Mouse (Mus musculus): ENCODE measurements around the gene Cemip2. TPM values are rescaled to one million over a fixed set of nuclear protein-coding genes. Genes with fewer than 3 reads are reported as not detected.

Gene Cemip2
- polyA plus RNA-seq, 1 experiment = 0.12 TPM

- Histone ChIP-seq H3K4me1 (peaks cover 8% of the 10 kb centered on the region), H3K36me3 (replicated peaks; ENCODE audit: low read length) (no peaks in the 10 kb centered on the region), H3K27me3 (replicated peaks) (peaks cover 19% of the 10 kb centered on the region), H3K9me3 (peaks cover 7% of the 10 kb centered on the region; the same call in 1 of the 2 replicates), H3K4me3 (replicated peaks) (no peak overlapping the region)
- TF ChIP-seq GATA1 (IDR thresholded peaks at IDR 0.05; ENCODE audit: borderline replicate concordance, low read length) (no peak), FLI1 (IDR thresholded peaks at IDR 0.05; ENCODE audit: low read length) (no peak)
Observed at GRCm38 (mm10) chr19:21882110-21882940, 104.2 kb downstream of the Cemip2 start.

GRCm38 (mm10) chr19:21883053-21883452 is 104.9 kb downstream of the Cemip2 start:
- H3K4me3 ChIP-seq (replicated peaks) = no peak overlapping the region
- TF ChIP-seq GATA1 (IDR thresholded peaks at IDR 0.05; ENCODE audit: borderline replicate concordance, low read length) = no peak
- no peak for TF ChIP-seq FLI1 (IDR thresholded peaks at IDR 0.05; ENCODE audit: low read length)
- H3K4me1 ChIP-seq = peaks cover 8% of the 10 kb centered on the region
- H3K9me3 ChIP-seq = peaks cover 7% of the 10 kb centered on the region; the same call in 1 of the 2 replicates
- peaks cover 22% of the 10 kb centered on the region for H3K27me3 ChIP-seq (replicated peaks)
- H3K36me3 ChIP-seq (replicated peaks; ENCODE audit: low read length) = no peaks in the 10 kb centered on the region

- Histone ChIP-seq H3K4me3 (replicated peaks) (no peak overlapping the region), H3K36me3 (replicated peaks; ENCODE audit: low read length) (no peaks in the 10 kb centered on the region), H3K27me3 (replicated peaks) (peaks cover 24% of the 10 kb centered on the region), H3K4me1 (peaks cover 8% of the 10 kb centered on the region), H3K9me3 (peaks cover 7% of the 10 kb centered on the region; the same call in 1 of the 2 replicates)
- no peak for TF ChIP-seq FLI1 (IDR thresholded peaks at IDR 0.05; ENCODE audit: low read length)
Observed at GRCm38 (mm10) chr19:21883922-21884321, 105.8 kb downstream of the Cemip2 start.

GRCm38 (mm10) chr19:21884385-21884784 is 106.2 kb downstream of the Cemip2 start:
- Histone ChIP-seq H3K4me1 (peaks cover 8% of the 10 kb centered on the region), H3K27me3 (replicated peaks) (peaks cover 24% of the 10 kb centered on the region), H3K4me3 (replicated peaks) (no peak overlapping the region), H3K36me3 (replicated peaks; ENCODE audit: low read length) (no peaks in the 10 kb centered on the region), H3K9me3 (peaks cover 7% of the 10 kb centered on the region; the same call in 1 of the 2 replicates)
- TF ChIP-seq FLI1 (IDR thresholded peaks at IDR 0.05; ENCODE audit: low read length) = no peak
- TF ChIP-seq GATA1 (IDR thresholded peaks at IDR 0.05; ENCODE audit: borderline replicate concordance, low read length) = no peak

GRCm38 (mm10) chr19:21886166-21886657 is 108.1 kb downstream of the Cemip2 start:
- peaks cover 25% of the 10 kb centered on the region for H3K4me1 ChIP-seq
- H3K36me3 ChIP-seq (replicated peaks; ENCODE audit: low read length) = no peaks in the 10 kb centered on the region
- H3K27me3 ChIP-seq (replicated peaks) = peaks cover 28% of the 10 kb centered on the region
- no peak overlapping the region for H3K4me3 ChIP-seq (replicated peaks)
- no peaks in the 10 kb centered on the region for H3K9me3 ChIP-seq
- TF ChIP-seq GATA1 (IDR thresholded peaks at IDR 0.05; ENCODE audit: borderline replicate concordance, low read length) (no peak), FLI1 (IDR thresholded peaks at IDR 0.05; ENCODE audit: low read length) (no peak)

GRCm38 (mm10) chr19:21890699-21891098 is 112.6 kb downstream of the Cemip2 start:
- H3K36me3 ChIP-seq (replicated peaks; ENCODE audit: low read length) = no peaks in the 10 kb centered on the region
- H3K4me3 ChIP-seq (replicated peaks) = no peak overlapping the region
- TF ChIP-seq GATA1 (IDR thresholded peaks at IDR 0.05; ENCODE audit: borderline replicate concordance, low read length) = no peak
- no peak for TF ChIP-seq FLI1 (IDR thresholded peaks at IDR 0.05; ENCODE audit: low read length)
- H3K9me3 ChIP-seq = no peaks in the 10 kb centered on the region
- peaks cover 22% of the 10 kb centered on the region for H3K4me1 ChIP-seq
- peaks cover 39% of the 10 kb centered on the region for H3K27me3 ChIP-seq (replicated peaks)

GRCm38 (mm10) chr19:21894792-21895191 is 116.7 kb downstream of the Cemip2 start:
- no peak for TF ChIP-seq FLI1 (IDR thresholded peaks at IDR 0.05; ENCODE audit: low read length)
- no peak for TF ChIP-seq GATA1 (IDR thresholded peaks at IDR 0.05; ENCODE audit: borderline replicate concordance, low read length)
- peaks cover 44% of the 10 kb centered on the region for H3K4me1 ChIP-seq

GRCm38 (mm10) chr19:21895540-21895939 is 117.4 kb downstream of the Cemip2 start:
- Histone ChIP-seq H3K27me3 (replicated peaks) (peaks cover 47% of the 10 kb centered on the region), H3K4me1 (peaks cover 38% of the 10 kb centered on the region), H3K9me3 (no peaks in the 10 kb centered on the region), H3K36me3 (replicated peaks; ENCODE audit: low read length) (no peaks in the 10 kb centered on the region), H3K4me3 (replicated peaks) (no peak overlapping the region)
- TF ChIP-seq GATA1 (IDR thresholded peaks at IDR 0.05; ENCODE audit: borderline replicate concordance, low read length) (no peak), FLI1 (IDR thresholded peaks at IDR 0.05; ENCODE audit: low read length) (no peak)

More at GRCm38 (mm10) chr19:21894792-21895191, 116.7 kb downstream of the Cemip2 start:
- Histone ChIP-seq H3K27me3 (replicated peaks) (peaks cover 50% of the 10 kb centered on the region), H3K4me3 (replicated peaks) (no peak overlapping the region), H3K36me3 (replicated peaks; ENCODE audit: low read length) (no peaks in the 10 kb centered on the region), H3K9me3 (no peaks in the 10 kb centered on the region)

- H3K27me3 ChIP-seq (replicated peaks) = peaks cover 43% of the 10 kb centered on the region
- H3K9me3 ChIP-seq = no peaks in the 10 kb centered on the region
- H3K36me3 ChIP-seq (replicated peaks; ENCODE audit: low read length) = no peaks in the 10 kb centered on the region
- TF ChIP-seq GATA1 (IDR thresholded peaks at IDR 0.05; ENCODE audit: borderline replicate concordance, low read length) = no peak
- no peak for TF ChIP-seq FLI1 (IDR thresholded peaks at IDR 0.05; ENCODE audit: low read length)
- H3K4me3 ChIP-seq (replicated peaks) = peak overlapping the region; percentile 75
- peaks cover 30% of the 10 kb centered on the region for H3K4me1 ChIP-seq
Observed at GRCm38 (mm10) chr19:21897122-21897827, 119.1 kb downstream of the Cemip2 start.
